Mouse (Mus musculus) intestine, embryonic 15.5 days (tissue): ENCODE data around the gene Resf1. TPM values are rescaled to one million over a fixed set of nuclear protein-coding genes. Genes with fewer than 3 reads are reported as not detected.
"Not testable (repeated sequence)": the region's sequence is repeated elsewhere in the genome, so short reads cannot be mapped to it uniquely, and the experiment has no call there.

Source experiments
- ATAC-seq: fragments of 200-750 bp; cut with Nextera tagmentation; 2 replicates; pipeline ENCODE4 v1.8.0; 2017; ENCODE audit warnings: moderate TSS enrichment, moderate library complexity
- H3K27ac ChIP-seq: fragments of 300-500 bp; sonication (generic); 2 replicates; pipeline ENCODE4 v1.5.1; 2015; ENCODE audit warnings: mild to moderate bottlenecking, inconsistent platforms
- H3K27me3 ChIP-seq: fragments of 300-500 bp; sonication (generic); replicated peaks from 2 replicates; pipeline ENCODE4 v1.6.1; 2015; ENCODE audit warnings: inconsistent platforms
- H3K36me3 ChIP-seq: fragments of 300-500 bp; sonication (generic); 2 replicates; pipeline ENCODE4 v1.6.1; 2015; ENCODE audit warnings: inconsistent platforms
- H3K4me1 ChIP-seq: fragments of 300-500 bp; sonication (generic); replicated peaks from 2 replicates; pipeline ENCODE4 v1.6.1; 2015; ENCODE audit warnings: inconsistent platforms
- H3K4me2 ChIP-seq: fragments of 300-500 bp; sonication (generic); replicated peaks from 2 replicates; pipeline ENCODE4 v1.6.1; 2015; ENCODE audit warnings: mild to moderate bottlenecking, inconsistent platforms
- H3K4me3 ChIP-seq: fragments of 300-500 bp; sonication (generic); replicated peaks from 2 replicates; pipeline ENCODE4 v1.5.1; 2015; ENCODE audit warnings: inconsistent platforms
- H3K9ac ChIP-seq: fragments of 300-500 bp; sonication (generic); 2 replicates; pipeline ENCODE4 v1.6.1; 2015; ENCODE audit warnings: inconsistent platforms
- H3K9me3 ChIP-seq: fragments of 300-500 bp; sonication (generic); 2 replicates; pipeline ENCODE4 v1.6.1; 2016; ENCODE audit warnings: inconsistent platforms
- WGBS: fragments of 180-500 bp; shearing (Covaris S2); methylation state at CpG from one replicate; pipeline ENCODE4 v1.1.7; 2015; 5-methylcytosine and 5-hydroxymethylcytosine counted together
- polyA plus RNA-seq: library from polyadenylated mRNA; unstranded; fragments of >200 nt; fragmentation: Nextera tagmentation; extraction: Ambion mirVana; gene quantifications from 2 replicates; pipeline ENCODE4 v1.2.1, GENCODE M21; 2015

The Resf1 gene
- polyA plus RNA-seq, 1 experiment from 2014 or later, result 39.5 TPM

DNA sequence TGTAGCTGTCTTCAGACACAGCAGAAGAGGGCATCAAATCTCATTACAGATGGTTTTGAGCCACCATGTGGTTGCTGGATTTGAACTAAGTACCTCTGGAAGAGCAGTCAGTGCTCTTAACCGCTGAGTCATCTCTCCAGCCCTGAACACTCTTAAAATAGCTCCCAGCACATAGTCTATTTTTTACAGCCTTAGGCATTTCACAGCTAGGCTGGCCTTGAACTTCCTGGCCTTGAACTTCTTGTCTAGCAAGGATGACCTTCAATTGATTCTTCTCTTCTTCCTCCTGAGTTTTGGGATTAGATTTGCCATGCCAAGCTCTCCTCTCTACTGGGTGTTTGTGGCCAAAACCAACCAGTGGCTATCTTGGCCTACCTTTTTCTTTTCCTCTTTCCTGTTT, 2.6 kb downstream of the Resf1 start:
- ATAC-seq, result no peak
- whole genome bisulfite sequencing, result 78% methylated on average over 1 of the region's 1 CpGs
- H3K4me2 ChIP-seq, result no peak overlapping the region

DNA sequence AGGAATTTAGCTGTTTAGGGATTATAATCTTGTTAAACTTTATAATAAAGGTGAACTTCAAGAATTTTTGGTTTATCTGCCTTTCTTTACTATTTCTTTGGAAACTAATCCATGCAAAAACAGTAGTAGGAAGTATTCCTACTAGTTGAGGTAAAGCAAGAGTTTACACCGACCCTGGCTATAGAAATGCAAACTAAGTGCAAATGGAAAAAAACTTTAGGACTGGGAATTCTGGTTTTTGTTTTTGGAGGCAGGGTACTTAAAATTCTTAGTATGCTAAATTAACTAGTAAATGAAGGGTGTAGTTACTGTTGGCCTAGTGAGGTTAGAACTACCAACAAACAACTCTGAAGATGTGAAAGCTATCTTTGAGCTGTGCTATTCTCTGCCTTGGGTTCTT, 3.0 kb downstream of the Resf1 start:
- ATAC-seq, result no peak
- H3K36me3 ChIP-seq, result 0 out of 2 replicates have a peak, but pooled peaks cover 2% of the 10 kb centered on the region
- H3K9ac ChIP-seq, result no peak overlapping the region
- H3K4me1 ChIP-seq, result no peaks in the 10 kb centered on the region
- H3K4me3 ChIP-seq, result no peak overlapping the region
- no peaks in the 10 kb centered on the region for H3K27me3 ChIP-seq
- WGBS, result 75% methylated on average over 1 of the region's 1 CpGs
- H3K27ac ChIP-seq, result no peak overlapping the region
- H3K4me2 ChIP-seq, result no peak overlapping the region
- no peaks in the 10 kb centered on the region for H3K9me3 ChIP-seq

More for the DNA sequence above, 2.6 kb downstream of the Resf1 start:
- 0 out of 2 replicates have a peak, but pooled peaks cover 2% of the 10 kb centered on the region for H3K36me3 ChIP-seq
- H3K4me1 ChIP-seq, result no peaks in the 10 kb centered on the region
- H3K9ac ChIP-seq, result no peak overlapping the region
- H3K9me3 ChIP-seq, result no peaks in the 10 kb centered on the region
- no peak overlapping the region for H3K4me3 ChIP-seq
- H3K27me3 ChIP-seq, result no peaks in the 10 kb centered on the region
- no peak overlapping the region for H3K27ac ChIP-seq

DNA sequence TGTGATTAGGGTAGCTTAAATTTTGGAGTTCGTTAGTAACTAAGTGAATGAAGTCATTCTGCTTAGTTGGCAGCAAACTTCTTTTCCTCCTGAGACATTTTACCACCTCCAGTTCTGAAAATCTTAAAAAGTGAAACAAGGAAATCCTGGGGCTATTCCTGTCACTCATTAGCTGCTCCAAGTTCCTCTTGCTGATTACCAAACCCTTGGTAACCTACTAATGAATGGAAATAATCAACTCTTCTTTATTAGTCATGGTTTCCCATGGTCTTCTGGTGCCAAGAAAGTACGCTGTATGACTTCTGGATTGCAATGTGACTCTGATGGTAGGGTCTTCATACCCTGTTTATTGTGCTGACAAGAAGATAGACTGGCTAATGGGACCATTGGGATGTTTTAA, 5.7 kb downstream of the Resf1 start:
- ATAC-seq, result no peak
- 89% methylated on average over 2 of the region's 2 CpGs for WGBS

DNA sequence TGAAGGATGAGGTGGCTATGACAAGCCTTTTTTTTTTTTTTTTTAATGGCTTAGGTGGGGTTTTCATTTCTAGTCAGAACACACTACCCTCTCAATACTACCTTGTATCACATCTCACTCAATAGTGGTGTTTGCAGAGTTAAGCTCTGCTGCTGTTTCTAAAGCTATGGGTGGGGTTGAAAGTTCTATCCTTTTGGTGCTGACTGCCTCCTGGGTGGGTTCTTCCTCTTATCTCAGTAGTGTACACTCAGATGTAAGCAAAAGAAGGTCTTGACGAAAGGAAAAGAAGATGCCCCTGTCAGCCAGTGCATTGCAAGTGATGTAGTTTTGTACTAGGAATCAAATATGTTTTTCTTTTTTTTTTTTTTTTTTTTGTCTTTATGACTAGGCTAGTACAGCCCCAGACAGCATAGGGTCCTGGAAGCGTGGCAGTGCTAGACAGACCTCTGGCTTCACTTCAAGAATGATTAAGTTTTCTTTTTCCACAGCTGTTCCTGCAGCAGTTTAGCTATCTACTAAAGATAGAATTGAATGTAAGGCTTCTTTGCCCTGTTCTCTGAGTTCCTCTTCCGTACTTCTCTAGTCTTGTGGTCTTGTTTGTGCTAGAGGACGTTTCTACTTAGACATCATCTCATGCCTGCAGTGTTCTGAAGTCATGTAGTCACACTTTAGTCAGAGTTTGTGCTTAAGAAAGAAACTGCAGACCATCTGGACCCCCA, 14.5 kb downstream of the Resf1 start:
- H3K4me2 ChIP-seq, result no peak overlapping the region
- no peaks in the 10 kb centered on the region for H3K9me3 ChIP-seq
- H3K36me3 ChIP-seq, result peaks cover 44% of the 10 kb centered on the region
- H3K27ac ChIP-seq, result no peak overlapping the region
- no peak overlapping the region for H3K4me3 ChIP-seq
- no peak for ATAC-seq
- WGBS, result 74% methylated on average over 4 of the region's 4 CpGs
- no peaks in the 10 kb centered on the region for H3K4me1 ChIP-seq
- no peak overlapping the region for H3K9ac ChIP-seq
- no peaks in the 10 kb centered on the region for H3K27me3 ChIP-seq

More for the DNA sequence above, 5.7 kb downstream of the Resf1 start:
- no peaks in the 10 kb centered on the region for H3K4me1 ChIP-seq
- H3K4me3 ChIP-seq, result no peak overlapping the region
- H3K4me2 ChIP-seq, result no peak overlapping the region
- no peak overlapping the region for H3K9ac ChIP-seq
- no peaks in the 10 kb centered on the region for H3K27me3 ChIP-seq
- H3K27ac ChIP-seq, result no peak overlapping the region
- no peaks in the 10 kb centered on the region for H3K9me3 ChIP-seq
- H3K36me3 ChIP-seq, result peaks cover 11% of the 10 kb centered on the region

DNA sequence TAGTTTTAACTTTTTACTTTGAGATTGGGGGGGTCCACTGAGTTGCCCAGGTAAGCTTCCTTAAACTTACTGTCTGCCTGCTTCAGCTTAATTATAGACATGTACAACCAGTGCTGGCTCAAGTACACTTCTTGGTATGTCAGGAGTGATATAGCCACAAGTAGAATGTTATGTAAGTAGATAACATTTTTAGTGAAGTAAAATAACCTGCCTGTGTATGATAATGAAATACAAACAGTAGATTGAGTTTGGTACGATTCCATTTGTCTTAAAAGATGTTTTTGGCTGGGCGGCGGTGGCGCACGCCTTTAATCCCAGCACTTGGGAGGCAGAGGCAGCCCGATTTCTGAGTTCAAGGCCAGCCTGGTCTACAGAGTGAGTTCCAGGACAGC, 15.0 kb downstream of the Resf1 start:
- H3K9ac ChIP-seq, result no peak overlapping the region
- 93% methylated on average over 6 of the region's 6 CpGs for WGBS
- peaks cover 44% of the 10 kb centered on the region for H3K36me3 ChIP-seq
- H3K9me3 ChIP-seq, result no peaks in the 10 kb centered on the region
- no peak overlapping the region for H3K4me3 ChIP-seq
- no peak overlapping the region for H3K4me2 ChIP-seq
- no peak overlapping the region for H3K27ac ChIP-seq
- no peaks in the 10 kb centered on the region for H3K4me1 ChIP-seq
- no peak for ATAC-seq
- no peaks in the 10 kb centered on the region for H3K27me3 ChIP-seq

DNA sequence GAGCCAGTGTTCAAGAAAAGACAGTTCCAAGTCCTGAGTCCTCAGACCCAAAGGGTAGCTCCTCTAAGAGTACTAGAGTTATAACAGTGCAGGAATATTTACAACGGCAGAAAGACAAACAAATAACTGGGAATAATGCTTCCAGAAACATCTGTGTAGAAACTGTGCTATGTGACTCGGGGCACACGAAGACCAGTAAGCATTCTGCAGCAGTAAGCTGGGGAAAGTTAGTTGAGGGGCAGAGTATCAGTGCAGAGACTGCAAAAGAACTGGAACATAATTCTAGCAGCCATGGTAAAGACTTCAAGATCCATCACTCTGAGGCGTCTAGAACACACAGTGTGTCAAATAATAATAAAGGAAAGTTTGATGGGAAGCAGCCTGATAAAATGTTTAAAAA, 19.9 kb downstream of the Resf1 start:
- no peak overlapping the region for H3K4me2 ChIP-seq
- H3K9ac ChIP-seq, result no peak overlapping the region
- peaks cover 41% of the 10 kb centered on the region for H3K36me3 ChIP-seq
- H3K9me3 ChIP-seq, result no peaks in the 10 kb centered on the region
- 85% methylated on average over 4 of the region's 4 CpGs for WGBS
- H3K4me3 ChIP-seq, result no peak overlapping the region
- H3K27ac ChIP-seq, result no peak overlapping the region
- H3K27me3 ChIP-seq, result no peaks in the 10 kb centered on the region
- H3K4me1 ChIP-seq, result no peaks in the 10 kb centered on the region
- no peak for ATAC-seq

DNA sequence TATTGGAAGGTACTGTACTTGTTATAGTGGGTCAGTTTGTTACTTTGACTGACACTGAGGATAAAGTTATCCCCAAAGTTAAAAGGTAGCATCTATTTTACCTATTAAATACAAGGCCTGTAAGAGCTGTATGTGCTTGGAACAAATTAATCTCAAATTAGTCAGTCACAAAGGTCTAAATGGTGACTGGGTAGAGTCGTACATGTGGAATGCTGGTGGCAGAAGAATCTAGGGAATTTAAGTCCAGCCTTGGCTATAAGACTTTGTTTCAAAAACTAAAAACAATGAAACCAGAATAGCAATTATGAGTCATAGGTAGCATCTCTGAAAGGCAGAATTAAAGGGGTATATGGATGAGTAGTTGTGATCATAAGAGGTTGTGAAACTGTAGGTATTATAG, 21.1 kb downstream of the Resf1 start:
- no peaks in the 10 kb centered on the region for H3K4me1 ChIP-seq
- no peak overlapping the region for H3K4me3 ChIP-seq
- H3K27me3 ChIP-seq, result no peaks in the 10 kb centered on the region
- H3K9ac ChIP-seq, result no peak overlapping the region
- WGBS, result 92% methylated on average over 1 of the region's 1 CpGs
- H3K36me3 ChIP-seq, result peaks cover 43% of the 10 kb centered on the region
- no peak overlapping the region for H3K27ac ChIP-seq
- H3K9me3 ChIP-seq, result no peaks in the 10 kb centered on the region
- ATAC-seq, result no peak
- H3K4me2 ChIP-seq, result no peak overlapping the region

DNA sequence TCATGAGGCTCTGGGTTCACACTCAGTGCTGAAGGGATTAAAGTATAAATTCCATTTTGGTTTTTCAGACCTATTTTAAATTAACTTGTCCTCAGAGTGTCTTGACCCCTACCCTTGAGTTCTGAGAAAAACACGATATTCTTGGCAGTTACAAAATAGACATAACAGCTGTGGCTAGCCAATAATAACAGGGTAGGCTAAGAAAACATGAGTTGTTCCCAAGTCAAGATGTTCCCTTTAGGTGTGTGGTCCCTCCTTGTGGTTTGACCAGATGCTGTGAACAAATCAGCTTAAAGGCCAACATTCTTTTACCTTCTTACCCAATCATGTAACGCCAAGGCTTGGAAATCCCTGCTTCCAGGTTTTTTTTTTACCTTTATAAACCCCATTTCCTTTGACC, 23.8 kb downstream of the Resf1 start:
- H3K9ac ChIP-seq, result no peak overlapping the region
- 88% methylated on average over 2 of the region's 2 CpGs for WGBS
- peaks cover 25% of the 10 kb centered on the region for H3K36me3 ChIP-seq
- H3K27ac ChIP-seq, result no peak overlapping the region
- no peaks in the 10 kb centered on the region for H3K27me3 ChIP-seq
- H3K4me1 ChIP-seq, result no peaks in the 10 kb centered on the region
- H3K9me3 ChIP-seq, result no peaks in the 10 kb centered on the region
- H3K4me2 ChIP-seq, result no peak overlapping the region
- H3K4me3 ChIP-seq, result no peak overlapping the region
- no peak for ATAC-seq

DNA sequence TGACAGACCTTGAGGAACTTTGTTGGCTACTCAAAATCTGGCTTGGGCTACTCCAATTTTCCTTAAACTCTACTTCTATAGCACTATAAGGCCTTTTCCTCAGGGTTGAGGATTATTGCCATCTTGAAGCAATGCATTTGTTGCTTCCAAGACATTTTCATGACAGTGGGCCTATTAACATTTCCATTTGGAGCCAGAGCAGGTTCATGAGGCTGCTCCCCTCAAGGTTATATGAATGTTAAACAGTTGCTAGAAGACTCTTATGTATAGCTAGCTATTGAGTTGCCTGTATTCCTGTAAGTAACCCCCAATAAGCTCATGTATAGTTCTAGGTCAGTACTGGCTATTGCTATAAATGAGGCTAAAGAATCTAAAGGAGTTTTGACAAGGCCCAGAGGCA, 28.8 kb downstream of the Resf1 start:
- H3K4me1 ChIP-seq, result no peaks in the 10 kb centered on the region
- no peak overlapping the region for H3K9ac ChIP-seq
- H3K36me3 ChIP-seq, result peaks cover 15% of the 10 kb centered on the region
- H3K27ac ChIP-seq, result no peak overlapping the region
- no peaks in the 10 kb centered on the region for H3K27me3 ChIP-seq
- no peak for ATAC-seq
- no peaks in the 10 kb centered on the region for H3K9me3 ChIP-seq
- H3K4me2 ChIP-seq, result no peak overlapping the region
- no peak overlapping the region for H3K4me3 ChIP-seq

DNA sequence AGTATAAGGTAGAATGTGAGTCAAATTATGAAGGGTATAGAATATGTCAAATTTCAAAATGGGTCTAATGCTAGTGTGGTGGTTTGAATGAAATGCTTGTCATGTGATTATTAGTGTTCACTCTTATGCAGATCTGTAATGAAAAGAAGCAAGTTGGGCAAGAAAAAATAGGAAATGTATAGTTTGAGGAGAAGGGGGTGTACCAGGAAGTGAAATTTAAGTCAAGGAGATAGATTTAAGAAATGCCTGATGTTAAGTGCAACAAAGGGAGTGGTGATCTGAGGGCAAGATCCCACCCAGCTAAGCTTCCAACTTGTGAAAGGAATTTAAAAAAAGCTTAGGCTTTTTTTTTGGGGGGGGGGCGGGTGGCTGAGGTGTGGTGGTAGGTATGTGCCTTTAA, 29.4 kb downstream of the Resf1 start:
- peaks cover 10% of the 10 kb centered on the region for H3K36me3 ChIP-seq
- WGBS, result 100% methylated on average over 1 of the region's 1 CpGs
- no peak for ATAC-seq

DNA sequence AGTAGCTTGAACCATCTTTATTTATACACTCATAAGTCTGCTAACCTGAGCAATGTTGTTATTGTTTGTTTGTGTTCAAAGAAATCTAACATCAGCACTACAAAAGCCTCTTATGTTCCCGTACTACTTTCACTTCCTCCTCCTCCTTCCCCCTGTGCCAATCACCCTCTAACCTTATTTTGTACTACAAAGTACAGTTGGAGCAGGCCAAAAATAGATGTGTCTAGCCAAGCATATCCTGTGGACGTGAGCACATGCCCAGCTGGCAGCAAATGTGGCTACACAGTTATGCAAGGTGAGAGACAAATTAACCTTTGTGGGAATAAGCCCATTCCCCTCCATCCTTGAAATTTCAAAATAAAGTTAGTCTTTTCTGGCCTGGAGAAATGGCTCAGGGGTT, 34.6 kb downstream of the Resf1 start:
- H3K27me3 ChIP-seq, result no peaks in the 10 kb centered on the region
- H3K27ac ChIP-seq, result no peak overlapping the region
- no peak overlapping the region for H3K4me3 ChIP-seq
- H3K4me1 ChIP-seq, result no peaks in the 10 kb centered on the region
- ATAC-seq, result no peak
- H3K9ac ChIP-seq, result no peak overlapping the region
- no peaks in the 10 kb centered on the region for H3K9me3 ChIP-seq
- 66% methylated on average over 2 of the region's 2 CpGs for WGBS
- no peaks in the 10 kb centered on the region for H3K36me3 ChIP-seq
- no peak overlapping the region for H3K4me2 ChIP-seq

More for the DNA sequence above, 29.4 kb downstream of the Resf1 start:
- H3K4me3 ChIP-seq, result no peak overlapping the region
- H3K4me1 ChIP-seq, result no peaks in the 10 kb centered on the region
- H3K27ac ChIP-seq, result no peak overlapping the region
- H3K9me3 ChIP-seq, result no peaks in the 10 kb centered on the region
- H3K4me2 ChIP-seq, result no peak overlapping the region
- no peaks in the 10 kb centered on the region for H3K27me3 ChIP-seq
- H3K9ac ChIP-seq, result no peak overlapping the region

DNA sequence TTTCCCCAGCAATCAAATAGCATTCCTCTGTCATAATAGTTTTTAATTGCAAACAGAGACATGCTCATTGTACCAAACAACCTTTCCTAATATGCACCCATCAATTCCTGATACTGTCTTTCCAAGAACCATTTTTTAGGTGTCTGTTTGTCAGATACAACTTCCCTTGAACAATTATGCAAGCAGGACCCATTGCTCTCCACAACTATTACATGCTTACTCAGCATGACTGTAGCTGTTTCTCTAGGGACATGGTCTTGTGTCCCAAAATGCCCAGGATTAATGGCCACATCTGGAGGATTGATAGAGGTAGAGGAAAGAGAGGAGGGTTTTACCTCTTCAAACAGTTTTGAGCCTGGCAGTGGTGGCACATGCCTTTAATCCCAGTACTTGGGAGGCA, 35.2 kb downstream of the Resf1 start:
- no peaks in the 10 kb centered on the region for H3K4me1 ChIP-seq
- ATAC-seq, result no peak

DNA sequence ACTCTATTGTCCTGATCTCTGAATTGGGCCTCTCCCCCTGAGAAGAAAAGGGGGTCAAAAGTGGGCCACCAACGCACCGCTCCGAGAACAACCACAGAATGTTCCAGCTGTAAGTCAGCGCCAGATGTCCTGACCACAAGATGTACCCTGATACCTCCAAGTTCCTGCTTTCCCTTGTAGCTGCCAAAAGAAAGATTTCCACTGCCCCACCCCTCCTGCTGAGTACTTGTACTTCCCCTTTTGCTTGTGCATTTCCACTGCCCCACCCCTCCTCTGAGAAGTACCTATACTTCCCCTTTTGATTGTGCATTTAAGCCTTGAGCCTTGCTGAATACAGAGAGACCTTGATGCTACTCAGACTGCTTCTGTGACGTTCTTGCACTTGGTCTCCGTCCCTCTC, 39.0 kb downstream of the Resf1 start:
- not testable (repeated sequence) for ATAC-seq, H3K27ac ChIP-seq, H3K9ac ChIP-seq, H3K9me3 ChIP-seq, H3K4me1 ChIP-seq, H3K4me2 ChIP-seq, H3K27me3 ChIP-seq, H3K36me3 ChIP-seq, H3K4me3 ChIP-seq
- WGBS, result 90% methylated on average over 6 of the region's 6 CpGs

More for the DNA sequence above, 35.2 kb downstream of the Resf1 start:
- no peak overlapping the region for H3K4me2 ChIP-seq
- H3K4me3 ChIP-seq, result no peak overlapping the region
- no peaks in the 10 kb centered on the region for H3K9me3 ChIP-seq
- no peak overlapping the region for H3K27ac ChIP-seq
- H3K9ac ChIP-seq, result no peak overlapping the region
- H3K27me3 ChIP-seq, result no peaks in the 10 kb centered on the region
- H3K36me3 ChIP-seq, result no peaks in the 10 kb centered on the region
